Mouse (Mus musculus): ENCODE data around the gene Gbp8. TPM values are rescaled to one million over a fixed set of nuclear protein-coding genes. Genes with fewer than 3 reads are reported as not detected.

The Gbp8 gene
- total and polyA plus RNA-seq, 2 experiments from 2014 or later: 0.27 to 0.32 TPM

GRCm38 (mm10) chr5:105032362-105032761 is 107.0 kb downstream of the Gbp8 start:
- TF ChIP-seq CTCF (IDR thresholded peaks at IDR 0.05): no peak
- no peak overlapping the region for H3K9ac ChIP-seq (replicated peaks; ENCODE audit: low read length, poor library complexity, severe bottlenecking)
- DNase-seq (ENCODE audit: low spot score) (no peak), ATAC-seq (ENCODE audit: low FRiP score) (no peak)
- H3K27ac ChIP-seq (ENCODE audit: low read depth, low read length): no peak overlapping the region
- 76% methylated on average over 2 of the region's 2 CpGs for WGBS
- no peaks in the 10 kb centered on the region for H3K9me3 ChIP-seq (ENCODE audit: low read length)
- no peak overlapping the region for H3K4me3 ChIP-seq (ENCODE audit: low read depth, low read length)
- no peaks in the 10 kb centered on the region for H3K4me1 ChIP-seq (ENCODE audit: insufficient read depth, low read length)
- no peak overlapping the region for H3K4me2 ChIP-seq (ENCODE audit: low read depth, low read length, poor library complexity, severe bottlenecking)
- no peaks in the 10 kb centered on the region for H3K27me3 ChIP-seq (ENCODE audit: insufficient read depth, low read length)
- H3K36me3 ChIP-seq (ENCODE audit: insufficient read depth, low read length): no peaks in the 10 kb centered on the region

- ATAC-seq (ENCODE audit: low FRiP score) (no peak), DNase-seq (ENCODE audit: low spot score) (no peak)
- H3K4me3 ChIP-seq (ENCODE audit: low read depth, low read length): no peak overlapping the region
- no peak overlapping the region for H3K4me2 ChIP-seq (ENCODE audit: low read depth, low read length, poor library complexity, severe bottlenecking)
- H3K27ac ChIP-seq (ENCODE audit: low read depth, low read length): no peak overlapping the region
- H3K9me3 ChIP-seq (ENCODE audit: low read length): peaks cover 8% of the 10 kb centered on the region; the same call in 1 of the 2 replicates
- no peak for TF ChIP-seq CTCF (IDR thresholded peaks at IDR 0.05)
- H3K9ac ChIP-seq (replicated peaks; ENCODE audit: low read length, poor library complexity, severe bottlenecking): no peak overlapping the region
- no peaks in the 10 kb centered on the region for H3K4me1 ChIP-seq (ENCODE audit: insufficient read depth, low read length)
- H3K36me3 ChIP-seq (ENCODE audit: insufficient read depth, low read length): no peaks in the 10 kb centered on the region
- no peaks in the 10 kb centered on the region for H3K27me3 ChIP-seq (ENCODE audit: insufficient read depth, low read length)
- WGBS: 84% methylated on average over 1 of the region's 1 CpGs
These were observed 126.8 kb downstream of the Gbp8 start for GRCm38 (mm10) chr5:105012551-105012950.

GRCm38 (mm10) chr5:105011570-105011969 is 127.8 kb downstream of the Gbp8 start:
- no peaks in the 10 kb centered on the region for H3K36me3 ChIP-seq (ENCODE audit: insufficient read depth, low read length)
- peaks cover 8% of the 10 kb centered on the region; the same call in 1 of the 2 replicates for H3K9me3 ChIP-seq (ENCODE audit: low read length)
- no peak overlapping the region for H3K27ac ChIP-seq (ENCODE audit: low read depth, low read length)
- H3K4me3 ChIP-seq (ENCODE audit: low read depth, low read length): no peak overlapping the region
- no peaks in the 10 kb centered on the region for H3K27me3 ChIP-seq (ENCODE audit: insufficient read depth, low read length)
- no peak overlapping the region for H3K9ac ChIP-seq (replicated peaks; ENCODE audit: low read length, poor library complexity, severe bottlenecking)
- TF ChIP-seq CTCF (IDR thresholded peaks at IDR 0.05): no peak
- DNase-seq (ENCODE audit: low spot score): no peak
- no peaks in the 10 kb centered on the region for H3K4me1 ChIP-seq (ENCODE audit: insufficient read depth, low read length)
- H3K4me2 ChIP-seq (ENCODE audit: low read depth, low read length, poor library complexity, severe bottlenecking): no peak overlapping the region
- 91% methylated on average over 4 of the region's 4 CpGs for WGBS
- ATAC-seq (ENCODE audit: low FRiP score): no peak

- Histone ChIP-seq H3K27me3 (ENCODE audit: insufficient read depth, low read length) (no peaks in the 10 kb centered on the region), H3K9ac (replicated peaks; ENCODE audit: low read length, poor library complexity, severe bottlenecking) (no peak overlapping the region), H3K9me3 (ENCODE audit: low read length) (peaks cover 8% of the 10 kb centered on the region; the same call in 1 of the 2 replicates), H3K4me3 (ENCODE audit: low read depth, low read length) (no peak overlapping the region), H3K27ac (ENCODE audit: low read depth, low read length) (no peak overlapping the region), H3K36me3 (ENCODE audit: insufficient read depth, low read length) (no peaks in the 10 kb centered on the region), H3K4me1 (ENCODE audit: insufficient read depth, low read length) (no peaks in the 10 kb centered on the region), H3K4me2 (ENCODE audit: low read depth, low read length, poor library complexity, severe bottlenecking) (no peak overlapping the region)
- DNase-seq (ENCODE audit: low spot score): no peak
- ATAC-seq (ENCODE audit: low FRiP score): no peak
- TF ChIP-seq CTCF (IDR thresholded peaks at IDR 0.05): no peak
These were observed 129.0 kb downstream of the Gbp8 start for GRCm38 (mm10) chr5:105010376-105010775.

DNA sequence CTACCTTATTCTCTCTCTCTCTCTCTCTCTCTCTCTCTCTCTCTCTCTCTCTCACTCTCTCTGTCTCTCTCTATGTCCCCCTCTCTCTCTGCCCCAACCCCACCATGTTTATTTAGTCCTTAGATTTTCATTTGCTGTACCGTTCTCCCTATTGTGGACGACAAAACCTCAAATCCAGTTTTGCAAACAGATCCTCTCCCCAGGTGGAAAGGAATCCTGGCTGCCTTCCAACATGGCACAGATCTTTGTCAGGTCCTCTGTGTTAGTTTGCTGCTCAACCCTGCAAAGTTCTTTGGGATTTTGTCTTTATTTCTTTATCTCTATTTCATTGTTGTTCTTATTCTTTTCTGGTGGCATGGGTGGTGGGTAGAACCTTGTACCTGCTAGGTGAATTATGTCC is 149.9 kb downstream of the Gbp8 start:
- no peak overlapping the region for H3K4me2 ChIP-seq (ENCODE audit: low read depth, low read length, poor library complexity, severe bottlenecking)
- H3K27me3 ChIP-seq (ENCODE audit: insufficient read depth, low read length): no peaks in the 10 kb centered on the region
- no peak for TF ChIP-seq CTCF (IDR thresholded peaks at IDR 0.05)
- no peak for DNase-seq (ENCODE audit: low spot score)
- H3K27ac ChIP-seq (ENCODE audit: low read depth, low read length): no peak overlapping the region
- H3K9ac ChIP-seq (replicated peaks; ENCODE audit: low read length, poor library complexity, severe bottlenecking): no peak overlapping the region
- H3K4me3 ChIP-seq (ENCODE audit: low read depth, low read length): no peak overlapping the region
- no peaks in the 10 kb centered on the region for H3K36me3 ChIP-seq (ENCODE audit: insufficient read depth, low read length)
- 68% methylated on average over 2 of the region's 2 CpGs for WGBS
- H3K9me3 ChIP-seq (ENCODE audit: low read length): no peaks in the 10 kb centered on the region
- ATAC-seq (ENCODE audit: low FRiP score): no peak
- no peaks in the 10 kb centered on the region for H3K4me1 ChIP-seq (ENCODE audit: insufficient read depth, low read length)

DNA sequence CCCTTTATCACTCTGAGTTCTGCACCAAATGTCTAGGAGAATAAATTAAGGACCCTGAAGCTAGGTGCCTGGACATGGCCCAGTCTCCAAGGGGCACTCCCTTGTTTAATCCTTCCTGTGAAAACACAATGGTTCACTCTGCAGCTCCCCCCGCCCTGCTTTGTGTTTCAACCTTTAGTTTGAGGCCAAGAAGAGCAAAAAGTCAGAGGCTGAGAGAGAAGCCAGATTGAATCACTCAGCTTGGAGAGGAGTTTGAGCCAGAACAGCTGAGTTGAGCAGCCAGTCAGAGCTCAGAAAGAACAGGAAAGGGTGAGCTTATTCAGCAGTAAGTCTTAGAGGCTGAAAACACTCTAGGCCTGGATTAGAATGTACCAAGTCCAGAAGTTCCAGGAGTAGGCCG is 151.3 kb downstream of the Gbp8 start:
- H3K36me3 ChIP-seq (ENCODE audit: insufficient read depth, low read length): no peaks in the 10 kb centered on the region
- H3K4me1 ChIP-seq (ENCODE audit: insufficient read depth, low read length): no peaks in the 10 kb centered on the region
- DNase-seq (ENCODE audit: low spot score) (no peak), ATAC-seq (ENCODE audit: low FRiP score) (no peak)
- H3K27me3 ChIP-seq (ENCODE audit: insufficient read depth, low read length): no peaks in the 10 kb centered on the region
- H3K9me3 ChIP-seq (ENCODE audit: low read length): no peaks in the 10 kb centered on the region
- no peak overlapping the region for H3K4me2 ChIP-seq (ENCODE audit: low read depth, low read length, poor library complexity, severe bottlenecking)
- H3K27ac ChIP-seq (ENCODE audit: low read depth, low read length): no peak overlapping the region
- H3K9ac ChIP-seq (replicated peaks; ENCODE audit: low read length, poor library complexity, severe bottlenecking): no peak overlapping the region
- 50% methylated on average over 2 of the region's 2 CpGs for WGBS
- no peak for TF ChIP-seq CTCF (IDR thresholded peaks at IDR 0.05)
- no peak overlapping the region for H3K4me3 ChIP-seq (ENCODE audit: low read depth, low read length)

All from midbrain, postnatal 0 days (tissue).